Mouse (Mus musculus): ENCODE measurements around the gene Myrf.

Myrf gene

GRCm38 (mm10) chr19:10248128-10248527 lies 7.6 kb upstream of the Myrf start:
- no peak for DNase-seq (ENCODE audit: low read depth)

GRCm38 (mm10) chr19:10247165-10247564 lies 6.6 kb upstream of the Myrf start:
- DNase-seq (ENCODE audit: low read depth), result no peak

DNA sequence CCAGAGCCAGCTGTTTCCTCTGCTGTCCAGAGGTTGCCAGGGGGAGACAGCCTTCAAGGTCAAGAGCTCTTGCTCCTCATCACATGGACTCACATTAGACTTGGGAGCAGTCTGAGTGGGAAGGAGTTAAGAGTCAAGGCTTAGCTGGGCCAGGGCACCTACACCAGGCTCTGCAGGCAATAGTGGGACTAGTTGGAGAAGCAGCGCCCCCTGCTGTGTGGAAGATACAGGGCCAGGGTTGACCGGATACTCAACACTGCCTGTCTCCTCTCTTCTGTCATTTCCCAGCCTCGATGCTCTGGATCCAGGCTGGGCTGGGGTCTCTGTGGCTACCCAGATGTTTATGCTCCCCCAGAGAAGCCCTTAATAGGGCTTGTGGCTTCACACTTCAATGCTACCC lies 3.6 kb upstream of the Myrf start:
- DNase-seq (ENCODE audit: low read depth), result peak; percentile 77

GRCm38 (mm10) chr19:10242916-10243315 lies 2.4 kb upstream of the Myrf start:
- no peak for DNase-seq (ENCODE audit: low read depth)

DNA sequence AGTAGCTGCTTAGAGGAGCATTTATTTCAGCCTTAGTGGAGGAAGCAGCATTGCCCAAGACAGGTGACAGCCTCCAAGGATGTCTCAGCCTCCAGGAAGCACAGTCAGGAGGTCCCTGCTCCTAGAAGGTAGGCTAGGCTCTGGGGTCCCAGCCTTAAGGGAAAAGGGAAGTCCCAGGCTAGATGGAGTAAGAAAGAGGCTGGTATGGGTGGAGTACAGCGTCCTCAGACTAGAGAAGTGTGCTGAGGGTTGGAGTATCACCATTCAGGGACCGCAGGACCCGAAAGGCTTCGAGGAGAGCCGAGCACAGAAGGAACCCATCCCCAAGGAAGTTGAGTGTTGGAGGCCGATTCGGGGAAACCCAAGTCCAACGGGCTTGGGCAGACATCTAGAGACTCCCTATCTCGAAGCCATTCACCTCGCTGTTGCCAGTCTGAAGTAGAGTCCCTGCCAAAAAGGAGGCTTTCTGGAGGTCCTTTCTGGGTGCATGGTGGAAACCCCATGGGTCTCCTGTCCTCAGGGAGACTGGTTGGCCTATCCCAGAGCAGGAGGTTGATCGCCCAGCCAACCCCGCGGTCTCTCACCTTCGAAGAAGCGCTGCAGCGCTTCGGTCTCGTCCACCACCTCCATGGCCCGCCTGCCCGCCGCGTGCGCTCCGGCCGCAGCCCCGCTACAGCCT lies 434 bp downstream of the Myrf start:
- no peak for DNase-seq (ENCODE audit: low read depth)

DNA sequence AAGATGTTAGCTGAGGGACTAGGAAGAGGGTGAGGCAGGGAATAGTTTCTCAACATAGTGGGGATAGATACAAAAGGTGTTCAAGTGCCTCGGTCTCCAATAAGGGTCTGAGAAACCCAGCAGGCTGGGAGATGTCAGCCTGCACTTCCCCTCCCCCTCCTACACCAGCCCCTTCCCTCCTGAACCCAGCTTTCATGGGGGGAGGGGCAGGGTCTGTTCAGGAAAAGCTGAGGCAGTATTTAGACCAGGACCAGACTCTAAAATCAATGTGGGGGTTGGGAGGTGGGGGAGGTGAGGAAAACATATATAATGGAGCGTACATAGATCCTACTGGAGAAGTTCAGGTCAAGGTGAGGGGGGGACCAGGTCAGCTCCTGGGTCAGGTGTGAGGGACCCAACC lies 1.1 kb downstream of the Myrf start:
- no peak for DNase-seq (ENCODE audit: low read depth)

- peak; percentile 49 for DNase-seq (ENCODE audit: low read depth)
Measured at GRCm38 (mm10) chr19:10238477-10238876, 2.1 kb downstream of the Myrf start.

DNA sequence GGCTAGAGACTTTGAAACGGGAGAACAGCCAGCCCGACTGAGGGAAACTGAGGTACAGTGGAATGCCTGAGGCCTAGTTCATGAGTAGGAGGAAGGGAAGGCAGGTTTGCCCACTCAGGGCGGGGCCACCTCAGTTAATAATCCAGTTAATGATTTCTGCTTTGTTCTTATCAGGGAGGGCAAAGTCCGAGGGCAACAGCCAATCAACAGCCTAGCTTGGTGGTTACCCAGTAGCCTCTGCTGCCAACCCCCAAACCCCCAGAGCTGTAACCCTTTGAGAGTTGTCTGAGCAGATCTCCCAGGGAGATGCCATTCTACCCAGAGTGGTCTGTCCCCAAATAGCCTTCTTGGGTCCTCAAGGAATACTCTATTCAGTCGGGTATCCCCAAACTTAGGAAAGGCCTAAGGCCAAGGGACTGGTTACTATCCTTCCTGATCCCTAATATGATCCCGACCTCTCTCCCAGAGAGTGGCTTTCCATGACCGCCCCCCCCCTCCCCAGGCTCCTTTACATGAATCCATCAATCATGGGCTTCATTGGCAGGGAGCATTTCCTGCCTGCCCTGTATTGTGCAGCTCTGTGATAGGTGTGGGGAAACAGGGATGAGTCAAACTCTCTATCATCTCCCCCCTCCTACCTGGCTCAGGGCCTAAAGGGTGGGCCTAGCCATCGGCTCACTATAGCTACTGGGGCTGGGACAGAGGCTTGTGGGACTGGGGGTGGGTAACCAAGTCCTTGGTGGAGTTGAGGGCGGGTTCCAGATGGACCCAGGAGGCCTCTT lies 4.6 kb downstream of the Myrf start:
- DNase-seq (ENCODE audit: low read depth), result peak; percentile 39

- no peak for DNase-seq (ENCODE audit: low read depth)
Measured at GRCm38 (mm10) chr19:10232327-10233017, 8.1 kb downstream of the Myrf start.

DNA sequence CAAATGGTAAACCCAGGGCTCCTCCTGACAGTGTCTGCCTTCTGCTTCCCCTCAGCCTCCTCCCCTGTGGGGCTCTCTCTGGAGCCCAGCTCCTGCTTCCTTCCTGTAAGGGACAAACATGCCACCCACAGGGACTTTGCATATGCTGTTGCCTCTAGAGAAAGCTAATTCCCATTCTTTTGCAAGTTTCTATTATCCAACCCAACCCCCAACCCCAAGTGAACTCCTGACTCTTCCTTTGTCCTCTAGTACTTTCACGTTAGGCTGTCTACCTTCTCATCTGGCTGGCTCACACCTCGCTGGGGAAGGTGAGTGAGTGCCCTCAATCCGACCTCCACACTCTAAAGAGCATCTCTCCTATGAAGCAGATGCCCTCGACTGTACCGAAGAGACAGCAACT lies 8.7 kb downstream of the Myrf start:
- DNase-seq (ENCODE audit: low read depth), result no peak

GRCm38 (mm10) chr19:10231016-10231415 lies 9.5 kb downstream of the Myrf start:
- DNase-seq (ENCODE audit: low read depth), result peak; percentile 23

DNA sequence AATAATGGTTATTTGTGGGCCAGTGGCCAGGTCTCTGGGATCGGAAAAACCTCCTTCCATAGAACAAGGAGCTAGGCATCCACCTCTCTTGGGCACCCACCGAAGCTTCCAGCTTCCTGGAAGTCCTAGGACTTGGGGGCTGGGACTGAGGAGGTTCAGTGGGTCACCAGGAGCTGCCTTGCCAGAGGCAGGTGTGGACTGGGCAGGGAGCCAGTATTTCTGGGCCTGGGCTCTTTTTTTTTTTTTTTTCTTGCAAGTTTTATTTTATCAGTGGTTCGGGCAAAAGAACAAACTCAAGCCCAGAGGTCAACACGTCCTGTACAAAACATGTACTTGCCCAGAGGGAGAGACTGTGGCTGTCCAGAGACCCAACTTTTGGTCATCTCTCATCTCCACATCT lies 14.8 kb downstream of the Myrf start:
- no peak for DNase-seq (ENCODE audit: low read depth)

GRCm38 (mm10) chr19:10224637-10225453 lies 15.7 kb downstream of the Myrf start:
- DNase-seq (ENCODE audit: low read depth), result no peak

- DNase-seq (ENCODE audit: low read depth), result no peak
Measured at GRCm38 (mm10) chr19:10223561-10223960, 17.0 kb downstream of the Myrf start.

DNA sequence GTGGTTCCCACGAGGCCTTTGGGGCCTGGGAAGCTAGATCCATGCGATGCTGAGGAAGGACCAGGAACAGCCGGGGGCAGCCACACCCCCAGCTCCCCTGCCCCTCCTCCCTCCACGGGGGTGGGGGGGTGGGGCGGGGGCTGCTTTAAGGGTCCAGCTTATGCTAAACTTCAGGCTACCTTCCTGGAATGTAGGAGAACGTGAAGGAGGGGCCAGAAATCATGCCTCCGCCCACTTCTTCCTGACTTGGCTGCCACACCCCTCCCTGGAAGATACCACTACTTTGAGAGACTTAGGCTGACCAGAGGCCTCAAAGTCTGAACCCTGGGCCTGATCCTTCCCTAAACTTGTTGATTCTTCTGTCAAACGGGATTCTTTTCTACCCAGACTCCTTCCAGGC lies 17.9 kb downstream of the Myrf start:
- no peak for DNase-seq (ENCODE audit: low read depth)

DNA sequence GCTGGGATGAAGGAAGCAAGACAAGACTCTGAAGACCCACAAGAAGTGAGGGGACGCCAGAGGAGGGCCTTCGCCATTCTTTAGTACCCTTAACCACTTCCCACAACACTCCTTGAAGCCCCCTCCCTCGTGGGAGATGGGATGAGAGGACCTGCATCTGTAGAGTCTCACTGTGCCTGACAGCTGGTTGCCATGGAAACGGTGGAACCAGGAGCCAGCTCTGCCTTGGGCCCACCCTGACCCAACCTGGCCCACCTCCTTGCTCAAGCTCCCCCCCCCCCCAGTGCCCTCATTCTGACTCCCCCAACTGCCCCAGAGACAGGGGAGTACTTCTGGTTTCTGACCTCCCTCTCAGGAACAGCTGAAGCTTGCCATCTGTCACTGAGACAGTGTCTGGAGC lies 19.0 kb downstream of the Myrf start:
- no peak for DNase-seq (ENCODE audit: low read depth)

- DNase-seq (ENCODE audit: low read depth), result no peak
Measured at GRCm38 (mm10) chr19:10219593-10219992, 21.0 kb downstream of the Myrf start.

GRCm38 (mm10) chr19:10219108-10219507 lies 21.4 kb downstream of the Myrf start:
- peak; percentile 80 for DNase-seq (ENCODE audit: low read depth)

- no peak for DNase-seq (ENCODE audit: low read depth)
Measured at GRCm38 (mm10) chr19:10216101-10216500, 24.4 kb downstream of the Myrf start.

DNA sequence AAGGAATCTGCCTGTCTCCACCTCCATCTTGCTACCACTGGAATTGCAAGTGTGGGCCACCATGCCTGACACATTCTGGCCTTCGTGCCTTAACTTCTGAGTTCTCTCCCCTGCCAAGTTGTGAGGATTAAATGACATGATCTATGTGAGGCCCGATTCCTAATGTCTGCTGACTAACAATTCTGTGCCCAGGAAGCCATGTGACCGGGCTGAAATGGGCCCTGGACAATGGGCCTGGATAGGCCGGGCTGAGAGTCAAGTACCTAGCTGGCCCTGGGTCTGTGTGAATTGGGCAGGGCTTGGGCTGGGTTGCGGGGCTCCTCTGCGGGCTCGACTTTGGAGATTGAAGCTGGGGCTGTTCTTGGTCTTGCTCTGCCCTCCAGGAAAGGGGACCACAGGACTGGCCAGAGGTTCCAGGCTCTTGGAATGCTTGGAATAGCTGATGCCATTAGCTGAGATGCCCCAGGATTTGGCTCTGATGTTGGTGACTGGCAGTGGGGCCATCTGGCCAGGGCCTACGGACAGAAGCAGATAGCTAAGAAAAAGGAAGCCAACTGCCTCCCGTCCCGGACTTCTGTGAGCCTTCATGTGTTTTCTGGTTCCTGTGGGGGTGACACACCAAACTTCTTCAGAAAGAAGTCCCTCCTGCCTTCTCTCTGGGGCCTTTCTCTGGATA lies 26.6 kb downstream of the Myrf start:
- DNase-seq (ENCODE audit: low read depth), result peak; percentile 52

DNA sequence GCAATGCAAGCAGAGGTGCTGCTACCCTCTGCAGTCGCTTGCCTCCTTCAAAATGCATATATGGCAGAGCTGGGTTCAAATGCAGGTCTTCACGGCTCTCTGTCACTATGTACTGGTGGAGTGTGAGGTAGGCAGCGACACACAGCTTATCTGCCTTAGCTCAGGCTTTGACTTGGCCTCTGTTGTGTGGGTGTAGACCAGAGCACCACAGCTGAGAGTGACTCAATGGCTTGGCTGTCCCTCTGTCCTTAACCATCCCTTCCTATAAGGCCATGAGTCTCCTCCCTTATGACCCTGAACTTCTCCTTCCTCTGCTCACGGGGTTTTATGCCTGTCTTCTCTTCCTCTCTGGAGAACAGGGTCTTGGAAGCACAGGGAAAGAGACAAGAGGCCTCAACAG lies 29.7 kb downstream of the Myrf start:
- DNase-seq (ENCODE audit: low read depth), result no peak

DNA sequence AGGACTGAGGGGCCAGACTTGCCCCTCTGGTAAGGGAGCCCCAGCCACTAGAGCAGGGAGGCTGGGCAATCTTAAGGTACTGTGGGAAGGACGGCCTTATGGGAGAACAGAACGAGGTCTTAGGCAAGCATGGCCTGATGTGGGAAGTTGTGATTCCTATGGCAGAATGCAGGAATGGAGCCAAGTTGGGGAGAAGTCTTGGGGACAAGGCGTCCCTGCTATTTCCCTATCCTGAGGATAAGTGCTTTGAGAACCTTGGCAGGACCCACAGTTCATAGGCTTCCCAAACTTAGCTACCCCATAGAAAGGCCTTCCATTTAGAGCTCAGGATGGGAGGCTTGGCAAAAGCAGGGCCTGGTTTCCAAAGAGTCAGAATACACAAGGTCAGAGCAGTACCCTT lies 31.7 kb downstream of the Myrf start:
- no peak for DNase-seq (ENCODE audit: low read depth)
